Mouse (Mus musculus) urinary bladder, postnatal 14 days (tissue): ENCODE results near the gene Dusp8.

Source experiments
- DNase-seq: peaks from one replicate; pipeline ENCODE4 v3.0.0; 2021; ENCODE audit warnings: low spot score

Gene Dusp8

GRCm38 (mm10) chr7:142084820-142085219 is 10.8 kb downstream of the Dusp8 start:
- DNase-seq: peak; percentile 64

- no peak for DNase-seq
Observed at GRCm38 (mm10) chr7:142084395-142084794, 11.2 kb downstream of the Dusp8 start.

GRCm38 (mm10) chr7:142083588-142084317 is 11.9 kb downstream of the Dusp8 start:
- peak; percentile 70 for DNase-seq

GRCm38 (mm10) chr7:142082607-142083006 is 13.0 kb downstream of the Dusp8 start:
- DNase-seq: no peak

- no peak for DNase-seq
Observed at GRCm38 (mm10) chr7:142082179-142082578, 13.5 kb downstream of the Dusp8 start.

GRCm38 (mm10) chr7:142081736-142082135 is 13.9 kb downstream of the Dusp8 start:
- no peak for DNase-seq

GRCm38 (mm10) chr7:142080876-142081275 is 14.8 kb downstream of the Dusp8 start:
- DNase-seq: no peak

- no peak for DNase-seq
Observed at GRCm38 (mm10) chr7:142079365-142079764, 16.3 kb downstream of the Dusp8 start.

- no peak for DNase-seq
Observed at GRCm38 (mm10) chr7:142077138-142077537, 18.5 kb downstream of the Dusp8 start.

- DNase-seq: no peak
Observed at GRCm38 (mm10) chr7:142074146-142074886, 21.3 kb downstream of the Dusp8 start.

GRCm38 (mm10) chr7:142071717-142072116 is 23.9 kb downstream of the Dusp8 start:
- DNase-seq: no peak

- DNase-seq: no peak
Observed at GRCm38 (mm10) chr7:142071212-142071578, 24.4 kb downstream of the Dusp8 start.

GRCm38 (mm10) chr7:142070458-142071211 is 25.0 kb downstream of the Dusp8 start:
- peak; percentile 79 for DNase-seq

- no peak for DNase-seq
Observed at GRCm38 (mm10) chr7:142068429-142068828, 27.2 kb downstream of the Dusp8 start.

- DNase-seq: peak; percentile 92
Observed at GRCm38 (mm10) chr7:142060931-142061565, 34.6 kb downstream of the Dusp8 start, which contains the start of gene Mob2. Gene Mob2, minus strand, starts transcription at chr7:142061065.

GRCm38 (mm10) chr7:142060185-142060930 is 35.3 kb downstream of the Dusp8 start:
- peak; percentile 18 for DNase-seq

GRCm38 (mm10) chr7:142059024-142059423 is 36.6 kb downstream of the Dusp8 start:
- DNase-seq: peak; percentile 48

GRCm38 (mm10) chr7:142057121-142057520 is 38.5 kb downstream of the Dusp8 start:
- DNase-seq: no peak

- peak; percentile 27 for DNase-seq
Observed at GRCm38 (mm10) chr7:142056601-142057061, 39.0 kb downstream of the Dusp8 start.

GRCm38 (mm10) chr7:142055431-142055830 is 40.2 kb downstream of the Dusp8 start:
- no peak for DNase-seq

- DNase-seq: no peak
Observed at GRCm38 (mm10) chr7:142050536-142050935, 45.1 kb downstream of the Dusp8 start.
